Mouse (Mus musculus): ENCODE measurements at regions not wholly inside any gene's neighbourhood (a gene's known extent, or its start where the extent isn't known, plus 50 kb on each side); places are given as distances from the start of the nearest gene placed in this dataset.

DNA sequence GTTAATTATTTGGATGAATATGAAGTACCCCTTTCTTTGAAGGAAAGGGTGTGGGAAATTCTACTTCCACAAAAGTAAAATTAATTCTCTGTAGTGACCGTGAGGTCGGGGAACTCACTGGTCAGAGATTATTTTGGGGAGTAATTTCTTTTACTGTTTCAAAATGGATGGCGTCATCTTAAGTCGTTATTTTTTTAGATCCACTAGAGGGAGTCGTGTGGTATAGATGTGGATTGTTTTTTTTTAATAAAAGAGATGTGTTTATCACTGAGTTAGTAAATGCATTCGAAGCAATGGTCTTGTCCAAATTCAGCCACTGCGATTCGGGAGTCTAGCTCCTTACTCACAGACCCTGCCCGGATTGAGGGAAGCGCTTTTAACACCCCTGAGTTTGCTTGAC is 100.8 kb upstream of the Lsm14a start:
- DNase-seq = peak; percentile 12

DNA sequence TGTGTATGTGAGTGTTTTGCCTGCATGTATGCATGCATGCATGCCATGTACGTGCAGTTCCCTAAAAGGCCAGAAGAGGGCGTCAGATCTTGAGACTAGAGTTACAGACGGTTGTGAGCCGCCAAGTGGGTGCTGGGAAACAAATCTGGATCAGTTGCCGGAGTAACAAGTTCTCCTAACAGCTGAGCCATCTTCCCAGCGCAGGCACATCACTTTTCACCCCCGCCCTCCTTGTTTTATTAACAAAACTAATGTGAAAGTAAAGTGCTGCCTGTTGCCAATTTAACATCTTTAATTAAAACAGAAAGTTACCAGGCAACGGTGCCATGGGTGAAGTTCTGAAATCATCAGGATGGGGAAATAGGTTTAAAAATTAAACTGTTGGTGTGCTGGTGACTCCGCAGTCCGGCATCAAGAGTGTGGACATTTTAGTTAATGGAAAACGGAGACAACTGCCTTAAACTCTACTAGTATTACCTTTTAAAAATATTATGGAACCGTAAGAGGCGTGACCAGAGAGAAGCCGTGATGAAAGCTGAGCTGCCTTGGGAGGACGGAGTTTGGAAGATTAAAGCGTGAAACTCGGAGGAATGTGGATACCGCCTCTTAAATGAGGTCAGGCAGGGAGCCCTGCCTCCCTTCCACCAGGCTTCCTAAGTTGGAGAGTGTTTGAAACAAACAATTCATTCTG is 91.9 kb upstream of the Lsm14a start:
- peak; percentile 65 for DNase-seq

DNA sequence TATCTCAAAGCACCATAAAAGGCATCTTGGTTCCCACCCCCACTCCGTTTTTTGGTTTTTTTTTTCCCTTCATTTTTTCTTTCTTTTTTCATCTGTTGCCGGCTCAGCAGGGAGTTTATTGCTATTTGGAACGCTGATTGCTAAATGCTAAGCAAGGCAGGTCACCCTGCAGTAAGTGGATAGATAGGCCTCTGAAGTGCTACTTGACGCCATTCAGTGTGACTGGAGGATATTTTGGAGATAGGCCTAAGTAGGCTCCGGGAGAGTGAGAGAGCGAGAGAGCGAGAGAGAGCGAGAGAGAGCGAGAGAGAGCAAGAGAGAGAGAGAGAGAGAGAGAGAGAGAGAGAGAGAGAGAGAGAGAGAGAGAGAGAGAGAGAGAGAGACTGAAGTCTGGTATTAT is 90.3 kb upstream of the Lsm14a start:
- DNase-seq = peak; percentile 14

DNA sequence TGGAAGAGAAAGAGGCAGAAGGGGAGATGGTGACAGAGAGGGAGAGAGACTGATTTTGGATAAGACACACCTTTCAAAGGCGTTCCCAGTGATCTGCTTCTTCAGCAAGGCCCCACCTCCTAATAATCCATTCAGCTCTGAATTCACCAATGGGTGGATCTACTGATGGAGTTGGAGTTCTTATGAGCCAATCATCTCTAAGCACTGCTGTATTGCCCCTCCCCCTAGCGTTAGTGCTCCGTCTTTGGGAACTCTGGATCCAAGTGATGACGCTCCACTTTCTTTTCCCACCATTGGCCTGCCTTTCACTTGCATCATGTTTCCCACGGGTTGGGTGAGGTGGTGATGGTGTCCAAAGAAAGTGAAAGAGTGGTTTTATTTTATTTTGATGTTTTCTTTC is 87.7 kb upstream of the Lsm14a start:
- DNase-seq = no peak

DNA sequence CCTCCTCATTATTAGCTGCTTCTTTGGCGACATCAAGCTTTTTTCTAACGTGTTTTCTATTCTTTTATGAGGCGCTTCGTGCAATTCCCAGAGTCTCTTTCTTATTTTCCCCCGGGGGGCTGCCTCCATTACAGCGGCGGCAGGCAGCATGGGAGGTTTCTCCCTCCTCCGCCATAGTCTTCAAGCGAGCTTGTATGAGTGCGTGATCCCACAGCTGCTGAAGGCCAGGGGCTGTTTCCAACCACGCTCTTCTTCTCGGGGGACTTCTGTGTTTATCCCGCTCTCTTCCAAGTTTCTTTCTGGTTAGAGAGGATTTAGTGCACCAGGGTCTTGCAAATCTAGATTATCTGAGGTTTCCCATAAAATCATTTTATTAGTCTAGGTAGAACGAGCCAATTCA is 77.9 kb upstream of the Lsm14a start:
- DNase-seq = no peak

DNA sequence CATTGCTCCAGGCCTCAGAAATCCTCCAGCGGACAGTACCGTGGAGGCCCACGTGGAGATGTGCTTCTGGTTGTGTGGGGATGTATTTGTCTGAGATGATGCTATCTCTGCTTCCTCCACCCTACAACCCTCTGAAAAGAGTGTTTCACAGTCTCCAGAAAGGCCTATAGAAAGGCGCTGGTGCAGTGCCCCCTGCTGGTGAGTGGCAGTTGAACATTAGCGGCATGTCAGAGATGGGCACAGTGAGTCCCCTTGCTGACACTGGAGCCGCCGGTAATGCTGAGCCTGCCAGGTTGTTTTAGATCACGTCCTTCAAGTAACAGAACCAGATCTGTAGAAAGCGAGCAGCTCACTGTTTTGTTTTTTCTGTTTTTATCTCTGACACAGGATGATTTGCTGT is 69.0 kb upstream of the Lsm14a start:
- no peak for DNase-seq

DNA sequence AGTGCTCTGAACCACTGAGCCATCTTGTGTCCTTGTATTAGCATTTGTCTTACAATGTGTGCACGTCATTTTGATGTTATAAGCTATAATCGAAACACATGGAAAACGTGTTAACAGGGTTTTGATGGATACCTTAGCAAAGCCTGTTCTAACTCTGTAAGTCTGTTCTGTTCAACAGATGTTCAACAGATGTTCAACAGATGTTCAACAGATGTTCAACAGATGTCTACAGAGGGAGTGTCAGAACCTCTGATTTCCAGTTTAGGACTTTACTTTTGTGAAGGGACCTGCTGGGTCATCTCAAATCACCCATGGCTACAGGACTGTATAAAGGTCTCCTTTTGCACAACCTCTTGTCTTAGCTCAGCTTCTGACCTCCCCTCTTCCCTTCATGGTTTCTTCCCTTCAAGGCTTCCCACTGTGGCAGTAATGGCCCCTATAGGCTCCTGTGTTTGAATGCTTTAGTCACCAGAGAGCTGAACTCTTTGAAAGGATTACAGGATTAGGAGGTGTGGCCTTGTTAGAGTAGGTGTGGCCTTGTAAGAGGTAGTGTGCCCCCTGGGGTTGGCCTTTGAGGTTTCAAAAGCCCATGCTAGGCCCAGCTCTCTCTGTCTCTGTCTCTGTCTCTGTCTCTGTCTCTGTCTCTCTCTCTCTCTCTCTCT is 66.8 kb upstream of the Lsm14a start:
- DNase-seq = no peak

DNA sequence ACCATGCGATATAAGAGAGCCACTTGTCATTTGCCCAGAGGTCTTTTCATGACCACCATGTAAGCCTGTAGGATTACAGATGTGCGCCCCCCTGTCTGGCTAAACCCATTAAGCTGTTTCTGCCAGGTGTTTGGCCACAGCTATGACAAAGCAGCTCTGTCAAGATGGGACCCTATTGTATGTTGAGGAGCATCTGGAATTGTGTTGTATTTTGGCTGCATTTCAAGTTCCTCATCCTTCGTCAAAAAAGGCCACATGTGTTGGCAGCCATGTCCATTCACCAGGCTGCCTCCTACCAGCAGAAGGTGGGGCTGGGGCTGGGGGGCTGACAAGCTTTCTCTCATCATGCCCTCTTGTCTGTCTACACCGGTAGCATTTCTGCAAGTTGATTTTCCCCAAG is 65.7 kb upstream of the Lsm14a start:
- DNase-seq = no peak

DNA sequence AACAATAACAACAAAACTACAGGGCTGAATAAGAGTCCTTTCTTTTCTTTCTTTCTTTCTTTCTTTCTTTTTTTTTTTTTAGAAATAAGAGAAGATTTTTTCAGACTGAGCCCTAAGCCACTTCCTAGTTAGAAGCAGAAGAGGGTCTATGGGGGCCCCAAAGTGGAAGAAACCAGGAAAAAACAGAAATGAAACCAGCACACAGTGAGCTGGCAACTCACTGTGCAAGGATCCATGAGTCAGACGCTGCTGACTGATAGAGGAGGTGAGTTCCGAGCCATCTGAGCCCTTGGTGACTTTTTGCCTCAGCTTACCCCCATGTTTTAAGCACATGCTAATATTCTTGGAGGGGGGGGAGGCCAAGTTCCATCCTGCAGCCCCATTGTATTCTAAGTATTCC is 55.2 kb upstream of the Lsm14a start:
- DNase-seq = no peak

DNA sequence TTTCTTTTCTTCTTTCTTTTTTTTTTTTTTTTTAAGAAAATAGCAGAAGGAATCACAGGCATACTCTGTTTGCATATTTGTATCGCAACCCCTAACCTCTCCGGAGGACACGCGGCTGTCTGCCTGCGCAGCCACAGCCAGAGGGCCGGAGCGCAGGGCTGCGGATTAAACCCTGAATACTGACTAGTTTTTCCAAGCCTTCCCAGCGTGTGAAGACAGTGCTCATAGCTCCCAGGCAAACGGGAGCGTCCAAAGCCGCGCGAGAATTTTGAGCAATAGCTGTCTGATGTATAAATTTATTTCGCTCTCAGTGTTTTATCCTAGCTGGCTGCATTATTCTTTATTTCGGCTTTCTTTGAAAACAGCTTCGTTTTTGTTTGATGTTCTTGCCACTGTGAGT is 51.1 kb upstream of the Lsm14a start:
- peak; percentile 9 for DNase-seq

Data from kidney, postnatal 14 days (tissue).